Mouse (Mus musculus) liver, adult 2 months (tissue): ENCODE data around the gene Mllt10.

ENCODE experiments used
- CTCF ChIP-seq: fragments of 200-500 bp; IDR thresholded peaks from 2 replicates; pipeline ENCODE4 v1.5.1; 2011; ENCODE audit warnings: low read depth, low read length, control low read depth
- POLR2A ChIP-seq: fragments of 200-500 bp; IDR thresholded peaks from 2 replicates; pipeline ENCODE4 v1.6.1; 2011; ENCODE audit warnings: low read length, control low read depth; ENCODE audit not compliant: insufficient read depth; ENCODE audit errors: extremely low read depth

DNA sequence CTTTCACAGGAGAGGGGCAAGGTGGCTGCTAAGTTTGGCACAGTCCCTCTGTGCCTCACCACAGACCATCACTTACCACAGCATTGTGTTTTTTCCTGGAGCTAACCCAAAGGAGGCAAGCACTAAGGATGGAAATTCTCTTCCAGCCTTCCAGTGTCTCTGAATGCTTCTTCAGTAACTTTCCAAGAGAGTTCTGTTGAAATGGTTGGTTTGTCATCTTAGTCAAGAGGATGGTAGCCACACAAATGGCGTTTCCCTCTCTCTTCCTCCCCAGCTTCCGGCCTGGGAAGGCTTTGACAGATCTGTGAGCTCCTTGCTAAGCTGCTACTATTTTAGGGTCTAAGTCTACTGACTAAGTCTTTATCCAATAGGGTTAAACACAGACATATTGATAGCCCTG lies 17.5 kb upstream of the Mllt10 start, which contains the start of gene A930004D18Rik:
- TF ChIP-seq CTCF (no peak), POLR2A (no peak)
